Mouse (Mus musculus) neural tube, embryonic 11.5 days (tissue): Measurements from ENCODE around the gene Polh. TPM values are rescaled to one million over a fixed set of nuclear protein-coding genes. Genes with fewer than 3 reads are reported as not detected.

Experiments used
- microRNA counts: library from miRNA; unstranded; fragments of <30 nt; microRNA quantifications from one replicate; lab custom pipeline; 2015
- microRNA-seq: library from miRNA; unstranded; fragments of <30 nt; microRNA quantifications from one replicate; pipeline ENCODE4, GENCODE M21; 2016
- polyA plus RNA-seq: library from polyadenylated mRNA; unstranded; fragments of >200 nt; fragmentation: Nextera tagmentation; extraction: Ambion mirVana; gene quantifications from 2 replicates; pipeline ENCODE4 v1.2.1, GENCODE M21; 2014

The Polh gene
- polyA plus RNA-seq, 1 experiment from 2014 or later: 8.9 TPM

MicroRNA genes within 50 kb of the gene (microRNA counts, 519-probe panel; counts per million panel counts)
- microRNA mmu-miR-693-3p (lab: Ali Mortazavi, UCI) (171 counts per million, percentile 57 among the panel's probes with 10 or more counts), microRNA mmu-miR-693-5p (lab: Ali Mortazavi, UCI) (171 counts per million, percentile 57 among the panel's probes with 10 or more counts)

Small RNA genes lying within 50 kb of the gene (microRNA-seq; reads per million reads assigned to microRNA genes)
- gene Mir693: not detected

Other genes with a start within 250 kb of the Polh start
- gene Vegfa, start 170.3 kb downstream of the Polh start, polyA plus RNA-seq: 2.3 and 3.4 TPM in 2 replicates
- 125 and 128 TPM in 2 replicates for gene Mrps18a, start 91.7 kb downstream of the Polh start, polyA plus RNA-seq
- 8.9 and 12.6 TPM in 2 replicates for gene Rsph9, start 58.4 kb downstream of the Polh start, polyA plus RNA-seq
- 34.3 and 36.0 TPM in 2 replicates for gene Mad2l1bp, start 49.1 kb downstream of the Polh start, polyA plus RNA-seq
- 23.8 and 27.3 TPM in 2 replicates for gene Gtpbp2, start 41.6 kb downstream of the Polh start, polyA plus RNA-seq
- gene Xpo5, start 137 bp upstream of the Polh start, polyA plus RNA-seq: 68.4 and 73.4 TPM in 2 replicates
- 105 TPM in 2 replicates for gene Polr1c, start 45.4 kb upstream of the Polh start, polyA plus RNA-seq
- 79.4 and 89.9 TPM in 2 replicates for gene Yipf3, start 45.4 kb upstream of the Polh start, polyA plus RNA-seq
- 1.7 and 2.8 TPM in 2 replicates for gene Lrrc73, start 50.9 kb upstream of the Polh start, polyA plus RNA-seq
- 47.6 and 48.8 TPM in 2 replicates for gene Tjap1, start 80.4 kb upstream of the Polh start, polyA plus RNA-seq
- 1.1 and 1.3 TPM in 2 replicates for gene Dlk2, start 94.8 kb upstream of the Polh start, polyA plus RNA-seq
- gene Abcc10, start 125.7 kb upstream of the Polh start, polyA plus RNA-seq: 5.5 and 8.4 TPM in 2 replicates
- 15.0 and 15.8 TPM in 2 replicates for gene Zfp318, start 181.1 kb upstream of the Polh start, polyA plus RNA-seq
- gene Crip3, start 226.3 kb upstream of the Polh start, polyA plus RNA-seq: 0.24 and 0.74 TPM in 2 replicates
- gene Slc22a7, start 235.8 kb upstream of the Polh start, polyA plus RNA-seq: not detected in 2 replicates